Mouse (Mus musculus): Measurements from ENCODE around the gene Ptprm.

The Ptprm gene

DNA sequence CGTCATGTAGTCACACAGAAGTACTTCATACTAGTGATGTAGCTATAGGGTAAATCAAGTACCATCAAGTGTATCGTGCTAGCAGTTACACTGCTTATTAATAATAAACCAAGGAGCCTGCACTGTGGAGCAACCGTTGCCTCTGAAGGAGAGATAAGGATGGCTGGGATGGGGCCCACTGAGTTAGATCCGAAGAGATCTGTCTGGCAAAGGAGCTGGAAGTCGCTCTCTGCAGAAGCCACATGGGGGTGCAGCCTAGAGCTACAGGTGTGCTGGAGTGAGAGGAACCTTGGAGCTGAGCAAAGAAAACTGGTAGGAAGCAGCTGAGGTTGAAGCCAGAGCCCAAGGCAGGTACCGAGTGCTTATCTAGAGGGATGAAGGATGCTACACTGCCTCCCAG lies 554.0 kb downstream of the Ptprm start:
- intact Hi-C loops (cut with DNase I), result no loop called here

DNA sequence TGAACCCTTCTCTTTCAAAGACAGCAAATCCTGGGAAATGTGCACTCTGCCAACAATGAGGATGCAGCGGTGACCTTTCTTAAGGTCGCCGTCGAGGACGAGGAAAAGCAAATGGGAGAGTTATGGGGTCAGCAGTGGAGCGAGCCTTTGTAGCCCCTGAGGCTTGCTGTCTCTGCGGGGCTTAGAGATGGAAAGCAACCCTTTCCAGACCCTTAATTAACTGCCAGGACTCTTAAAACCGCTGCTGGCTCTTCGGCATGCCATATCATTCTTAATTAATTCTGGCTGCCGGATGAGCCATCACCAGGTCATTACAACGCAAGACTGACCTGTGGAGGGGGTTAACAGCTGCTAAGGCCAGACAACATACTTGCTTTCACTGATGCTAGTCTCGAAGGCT lies 568.1 kb downstream of the Ptprm start:
- intact Hi-C loops (cut with DNase I), result no loop called here

DNA sequence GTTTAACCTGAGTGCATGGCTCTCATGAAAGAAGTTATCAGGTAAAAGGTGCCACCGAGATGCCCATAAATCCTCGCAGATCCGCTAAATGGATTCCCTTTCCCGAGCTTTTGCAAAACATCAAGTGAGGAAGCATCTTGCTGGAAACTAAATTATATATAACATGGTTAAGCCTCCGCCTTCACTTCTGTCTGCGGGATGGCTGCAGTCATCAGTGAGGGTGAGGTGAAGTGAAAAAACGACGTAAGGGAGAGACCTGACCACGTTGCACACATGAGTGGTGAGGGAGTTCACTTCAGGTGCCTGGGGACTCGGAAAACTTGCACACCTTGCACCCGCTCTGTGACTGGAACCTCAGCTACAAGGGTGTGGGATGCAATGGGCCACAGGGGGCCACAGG lies 568.7 kb downstream of the Ptprm start:
- intact Hi-C loops (cut with DNase I), result no loop called here

DNA sequence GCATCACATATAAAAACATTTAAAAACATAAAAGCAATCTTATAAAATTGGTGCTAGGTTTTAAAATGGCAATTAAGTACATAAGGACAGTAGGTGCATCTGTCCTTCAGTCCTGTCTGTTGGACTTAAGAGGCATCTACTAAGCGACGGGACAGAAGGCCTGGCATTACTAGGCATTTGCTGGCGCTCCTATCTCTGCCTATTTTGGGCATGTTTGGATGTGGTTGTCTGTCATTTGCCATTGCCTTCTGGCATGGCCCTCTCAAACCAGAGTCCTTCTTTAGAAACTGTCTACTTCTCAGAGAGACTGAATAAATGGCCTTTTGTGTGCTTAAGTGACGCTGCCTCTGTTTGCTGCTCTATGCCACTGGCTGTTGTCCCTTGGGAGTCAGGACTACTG lies 570.7 kb downstream of the Ptprm start:
- intact Hi-C loops (cut with DNase I), result no loop called here

DNA sequence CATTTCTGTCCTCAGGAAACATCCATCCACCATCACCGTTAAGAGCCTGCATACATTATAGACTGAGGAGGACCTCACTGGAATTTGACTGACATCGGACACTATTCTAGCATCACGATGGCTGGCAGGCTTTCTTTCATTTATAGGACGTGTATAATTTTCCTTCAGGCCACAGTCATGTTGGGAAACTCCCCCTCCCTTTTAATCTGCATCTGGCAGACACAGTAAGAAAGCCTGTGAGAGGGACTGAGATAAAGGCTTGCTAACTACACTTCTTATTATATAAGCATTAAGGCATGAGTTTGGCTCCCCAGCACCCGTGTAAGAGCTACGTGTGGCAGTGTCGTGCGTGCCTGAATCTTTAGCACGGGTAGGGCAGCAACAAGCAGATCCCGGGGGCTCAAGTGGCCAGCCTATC lies 571.2 kb downstream of the Ptprm start:
- intact Hi-C loops (cut with DNase I), result no loop called here

DNA sequence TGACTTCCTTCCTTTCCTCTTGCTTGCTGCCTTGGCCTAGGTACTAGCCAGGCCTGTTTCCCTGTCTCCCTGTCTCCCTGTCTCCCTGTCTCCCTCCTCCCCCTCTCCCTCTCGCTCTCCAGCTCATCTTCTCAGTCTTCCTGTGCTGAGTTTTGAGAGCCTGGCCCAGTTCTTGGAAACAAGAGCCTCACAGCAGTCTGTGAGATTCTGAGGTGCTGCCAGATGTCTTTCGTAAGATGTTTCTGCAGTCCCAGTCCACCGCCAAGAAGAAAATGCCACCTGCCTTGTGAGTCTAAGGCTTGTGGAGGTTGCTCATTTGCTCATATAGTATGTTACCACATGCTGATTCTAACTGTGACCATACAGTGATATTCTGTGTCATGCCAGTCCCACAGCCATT lies 572.3 kb downstream of the Ptprm start:
- intact Hi-C loops (cut with DNase I), result no loop called here

DNA sequence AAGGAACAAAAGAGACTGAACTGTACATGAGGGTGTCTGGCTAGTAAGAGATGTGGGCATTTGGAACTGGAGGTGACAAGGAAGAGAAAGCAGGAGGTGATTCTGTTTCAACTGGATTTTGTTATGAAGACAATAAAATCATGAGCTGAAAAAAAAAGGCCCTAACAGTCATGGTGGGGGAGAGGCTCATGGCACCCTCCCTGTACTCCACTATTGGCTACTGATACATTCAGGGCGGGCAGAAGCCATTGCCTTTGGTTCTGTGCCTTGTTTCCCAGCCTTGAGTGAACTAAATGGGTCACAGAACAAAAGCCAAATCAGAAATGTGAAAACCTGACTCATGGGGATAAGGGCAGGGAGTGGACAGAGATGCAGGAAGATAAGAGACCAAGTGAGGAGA lies 575.2 kb downstream of the Ptprm start:
- intact Hi-C loops (cut with DNase I), result no loop called here

DNA sequence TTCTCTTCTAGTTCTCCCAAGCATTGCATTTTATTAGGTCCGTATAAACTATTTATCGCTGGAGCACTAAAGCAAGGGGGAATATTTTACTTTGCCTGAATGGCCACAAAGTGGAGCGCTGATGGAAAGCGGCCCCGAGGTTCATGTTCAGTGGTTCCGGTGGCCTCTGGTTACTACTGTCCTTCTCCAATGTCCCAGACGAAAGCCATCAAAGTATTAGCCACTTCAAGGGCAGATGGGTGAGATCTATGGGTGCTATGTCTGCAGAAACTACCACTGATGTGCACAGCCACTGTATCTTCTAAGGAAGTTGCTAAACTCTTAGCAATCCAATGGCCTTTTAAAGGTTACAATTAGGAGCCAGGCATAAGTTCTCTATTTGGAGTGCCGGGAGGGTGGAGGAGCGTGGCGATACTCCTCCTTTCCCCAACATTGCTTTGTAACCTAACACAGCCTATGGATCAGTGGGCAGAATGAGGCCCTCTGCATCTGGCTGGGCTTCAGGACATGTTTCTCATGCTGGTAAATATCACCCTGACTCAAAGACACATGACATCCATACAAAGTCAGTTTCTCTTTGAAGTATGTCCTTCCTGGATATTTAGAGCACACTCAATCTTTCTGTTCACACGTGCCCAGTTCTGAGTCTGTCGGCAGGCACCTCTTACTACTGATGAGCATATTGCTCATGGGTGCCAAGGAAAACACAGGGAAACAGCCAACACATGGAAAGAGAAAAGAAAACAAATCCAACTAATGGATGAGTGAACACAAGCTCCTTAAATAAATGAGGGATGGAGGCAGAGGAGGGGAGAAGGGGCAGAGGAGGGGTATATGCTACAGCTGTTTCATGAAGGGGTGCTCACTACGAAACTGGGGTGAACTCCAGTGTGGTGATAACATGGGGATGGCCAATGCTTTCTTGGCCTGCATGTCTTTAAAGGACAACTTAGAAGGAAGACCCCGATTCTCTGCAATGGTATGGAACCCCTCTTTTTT lies 584.6 kb downstream of the Ptprm start:
- intact Hi-C loops (cut with DNase I), result no loop called here

DNA sequence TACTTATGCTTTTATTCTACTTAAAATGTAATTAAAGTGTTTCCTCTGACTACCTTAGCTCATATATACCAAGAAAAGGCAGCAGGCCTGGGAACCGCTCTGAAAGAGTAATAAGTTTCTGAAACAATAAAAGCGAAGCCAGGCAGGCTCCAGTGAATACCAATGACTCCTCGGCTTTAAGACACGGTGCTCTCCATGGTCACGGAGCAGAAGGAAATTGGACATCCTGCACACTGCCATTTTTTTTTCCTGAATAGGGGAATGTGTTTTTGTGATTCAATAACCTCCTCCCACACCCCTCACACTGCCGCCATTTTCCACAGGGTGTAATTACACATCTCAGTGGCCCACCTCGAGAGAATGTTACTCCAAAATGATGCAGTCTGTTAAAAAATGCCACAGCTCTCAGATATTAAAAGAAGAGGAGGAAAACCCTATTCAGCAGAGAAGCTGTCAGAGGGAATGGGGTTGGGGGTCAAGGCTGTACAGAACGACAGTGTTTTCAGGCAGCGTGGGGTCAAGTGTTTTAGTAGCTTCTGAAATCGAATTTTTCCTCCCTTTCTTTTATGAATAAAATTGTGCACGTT lies 585.5 kb downstream of the Ptprm start:
- intact Hi-C loops (cut with DNase I), result no loop called here

DNA sequence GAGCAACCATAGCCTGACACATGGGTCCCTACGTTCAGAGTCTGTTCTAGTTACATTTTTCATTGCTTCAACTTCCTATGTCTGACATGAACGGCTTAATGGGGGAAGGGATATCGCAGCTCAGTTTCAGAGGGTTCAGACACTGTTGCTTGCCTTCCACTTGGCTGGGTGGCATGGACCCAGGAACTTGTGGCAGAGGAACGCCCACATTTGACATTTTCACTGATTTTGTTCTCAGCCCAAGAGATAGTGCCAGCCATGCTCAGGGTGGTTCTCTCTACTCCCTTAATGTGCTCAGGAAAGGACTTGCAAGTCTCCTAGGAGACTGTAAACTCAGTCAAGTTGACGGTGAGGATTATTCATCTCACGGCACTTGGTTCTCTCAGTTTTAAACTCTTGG lies 588.1 kb downstream of the Ptprm start:
- intact Hi-C loops (cut with DNase I), result no loop called here

DNA sequence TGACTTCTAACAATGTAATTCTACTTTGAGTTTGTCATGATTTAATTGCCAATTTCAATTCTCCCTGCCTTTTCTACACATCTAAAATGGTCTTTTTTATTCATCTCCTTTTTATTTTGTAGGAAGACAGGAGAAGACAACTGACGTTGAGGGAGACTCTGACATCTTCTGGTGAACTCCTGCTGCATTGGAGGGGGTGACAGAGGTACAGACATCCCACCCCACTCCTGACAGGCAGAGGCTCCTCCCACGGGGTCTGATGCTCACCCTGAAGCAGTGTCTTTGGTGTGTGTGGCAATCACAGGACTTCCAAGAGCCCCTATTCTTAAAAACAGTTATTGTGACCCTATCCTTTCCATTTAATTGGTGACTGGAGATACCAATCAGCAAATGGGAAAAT lies 589.8 kb downstream of the Ptprm start:
- intact Hi-C loops (cut with DNase I), result no loop called here

DNA sequence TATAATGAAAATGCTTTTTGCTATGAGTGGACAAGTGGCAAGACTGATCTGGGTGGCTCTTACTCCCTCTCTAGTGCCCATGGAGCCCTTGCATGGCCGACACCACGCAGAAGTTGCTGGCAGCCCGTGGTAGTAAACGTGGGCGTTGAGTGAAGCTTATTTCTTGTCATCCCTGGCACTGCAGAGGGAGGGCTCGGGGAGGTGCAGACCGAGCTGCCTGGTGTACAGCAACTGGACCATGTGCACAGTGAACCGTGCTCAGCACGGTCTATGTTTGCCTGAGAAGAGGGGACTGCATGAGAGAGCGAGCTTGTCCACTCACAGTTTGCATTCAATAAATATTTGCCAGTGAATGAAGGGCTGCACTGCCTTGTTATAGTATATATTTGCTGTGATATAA lies 591.5 kb downstream of the Ptprm start:
- intact Hi-C loops (cut with DNase I), result no loop called here

DNA sequence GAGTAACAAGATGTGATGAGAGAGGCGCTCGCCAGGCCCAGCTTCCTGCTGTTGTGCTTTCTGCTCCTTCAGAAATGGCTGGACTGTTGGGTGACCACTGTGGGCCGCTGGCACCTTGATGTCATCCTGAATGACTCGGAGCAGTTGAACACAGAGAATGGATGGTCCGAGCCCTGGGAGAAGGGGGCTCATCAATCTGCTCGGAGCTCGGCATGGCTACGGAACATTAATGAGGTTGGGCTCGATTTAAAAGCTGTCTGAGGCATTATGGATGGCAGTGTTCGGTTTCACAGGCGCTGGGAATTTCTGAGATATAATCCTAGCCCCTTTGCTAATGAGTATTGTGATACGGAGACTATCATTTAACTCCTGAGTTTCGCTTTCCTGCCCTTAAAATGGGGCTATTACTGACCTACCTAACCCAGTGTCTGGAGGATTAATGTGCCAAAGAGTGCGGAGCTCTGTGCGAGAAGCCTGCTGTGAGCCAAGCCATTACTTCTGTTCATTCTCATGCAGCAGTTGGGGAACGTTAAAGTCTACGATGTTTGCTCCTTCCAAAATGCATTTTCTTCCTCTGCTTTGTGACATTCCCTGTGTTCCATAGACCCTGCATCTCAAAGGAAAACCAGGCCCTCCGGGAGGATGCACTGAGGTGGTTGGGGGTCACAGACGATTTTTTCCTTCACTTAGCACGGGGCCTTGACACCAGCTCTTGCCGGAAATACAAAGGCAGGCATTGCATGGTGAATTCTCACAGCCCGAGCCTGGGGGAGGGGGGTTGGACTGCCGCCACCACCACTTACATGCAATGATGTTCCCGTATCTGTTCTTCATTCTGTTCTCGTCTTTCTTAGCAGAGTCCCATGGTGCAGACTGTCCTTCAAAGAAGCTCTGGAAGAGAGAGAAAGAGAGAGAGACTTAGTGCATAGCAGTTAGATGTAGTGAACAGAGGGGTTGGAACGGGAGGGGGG lies 592.6 kb downstream of the Ptprm start:
- intact Hi-C loops (cut with DNase I), result no loop called here

DNA sequence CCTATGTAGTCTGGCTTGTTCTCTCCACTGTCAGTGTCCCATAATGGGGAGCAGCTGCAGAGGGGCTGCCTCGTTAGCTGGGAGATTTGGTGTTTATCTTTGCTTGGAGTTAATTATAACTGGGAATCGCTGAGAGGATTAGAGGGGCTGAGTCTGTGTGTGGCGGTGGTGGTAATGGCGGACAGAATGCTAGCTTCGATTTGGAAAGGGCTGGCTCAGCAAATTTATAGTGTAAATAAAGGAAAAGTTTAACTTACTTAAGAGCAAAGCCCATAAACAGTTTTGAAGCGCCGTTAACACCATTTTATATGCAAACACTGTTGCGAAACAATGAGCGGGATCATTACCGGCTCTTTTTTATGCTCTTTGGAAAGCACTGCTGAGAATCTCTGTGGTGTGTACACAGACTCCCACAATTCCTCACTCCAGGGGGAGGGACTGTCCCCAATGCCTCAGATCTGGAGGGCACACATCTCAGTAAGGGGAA lies 597.2 kb downstream of the Ptprm start:
- intact Hi-C loops (cut with DNase I), result loop anchor here (5.0 kb wide), 1 partner anchor 75 kb away; no protein-coding TSS in a partner anchor

DNA sequence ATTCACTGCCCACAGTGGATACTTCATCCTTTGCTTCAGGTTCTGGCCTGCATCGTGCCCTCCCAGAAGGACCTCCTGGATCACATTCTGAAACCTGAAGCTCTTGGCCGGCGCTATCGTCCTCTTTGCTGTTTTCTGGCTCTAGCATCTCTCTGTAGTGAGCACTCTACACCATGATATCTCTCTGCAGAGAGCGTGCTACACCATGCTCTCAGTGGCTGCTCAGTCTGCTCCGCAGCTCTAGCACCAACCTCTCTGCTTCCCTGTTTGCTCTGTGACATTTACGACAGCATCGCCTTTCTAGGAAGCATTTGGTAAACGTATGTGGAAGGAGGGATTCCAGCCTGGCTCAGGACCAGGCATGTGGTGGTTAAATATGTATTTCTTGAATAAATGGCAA lies 597.8 kb downstream of the Ptprm start:
- intact Hi-C loops (cut with DNase I), result loop anchor here (5.0 kb wide), 1 partner anchor 74 kb away; no protein-coding TSS in a partner anchor

DNA sequence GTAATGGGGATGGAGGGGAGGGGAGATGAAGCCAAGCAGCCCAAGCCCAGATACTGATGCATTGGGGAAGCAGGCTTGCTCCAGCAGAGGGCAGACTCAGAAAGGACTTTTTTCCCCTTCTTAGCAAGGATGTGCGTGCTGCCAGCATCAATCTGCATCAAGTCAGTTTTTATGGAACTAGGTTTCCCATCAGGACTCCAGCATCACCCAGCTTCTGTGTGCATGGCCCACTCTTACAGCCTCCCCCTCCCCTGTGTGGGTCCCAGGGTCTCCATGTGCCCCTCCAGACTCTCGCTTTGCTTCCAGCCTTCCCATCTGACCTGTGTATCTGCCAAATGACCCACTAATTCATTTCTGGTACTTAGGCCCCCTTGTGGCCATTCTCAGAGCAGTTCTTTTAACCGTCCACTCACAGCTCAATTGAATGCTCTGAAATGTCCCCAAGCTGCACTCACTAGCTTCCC lies 599.0 kb downstream of the Ptprm start:
- intact Hi-C loops (cut with DNase I), result loop anchor here (2.0 to 5.0 kb wide), 2 partner anchors 73 to 176 kb away; no protein-coding TSS in a partner anchor

DNA sequence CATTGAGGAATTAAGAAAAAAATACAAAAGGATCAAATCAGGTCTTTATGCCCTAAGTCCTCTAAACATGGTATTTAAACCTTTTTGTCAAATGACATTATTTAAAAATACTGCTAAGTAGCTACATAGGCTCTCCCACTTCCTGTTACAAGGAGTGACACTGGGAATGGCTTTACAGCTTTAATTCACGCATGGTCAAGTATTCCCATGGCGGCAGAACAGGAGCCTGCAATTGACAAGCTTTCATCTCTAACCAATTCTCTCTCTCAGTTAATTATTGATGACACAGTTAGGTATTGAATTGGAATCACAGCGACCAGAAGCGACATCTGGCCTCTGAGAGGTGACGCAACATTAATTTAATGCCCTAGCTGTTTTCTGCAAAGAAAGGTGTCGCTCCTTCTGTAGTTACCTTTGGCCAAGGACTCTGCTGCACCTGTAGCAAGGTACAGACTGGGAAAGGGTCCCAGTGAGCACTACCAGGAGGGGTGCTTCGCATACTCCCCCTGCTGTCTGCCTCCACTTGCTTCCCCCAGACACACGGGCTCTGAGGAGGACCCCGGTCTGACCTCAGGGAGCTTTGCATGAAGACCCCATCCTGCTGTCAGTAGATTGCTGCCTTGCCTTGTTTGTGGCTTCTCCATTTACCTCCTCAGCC lies 599.9 kb downstream of the Ptprm start:
- intact Hi-C loops (cut with DNase I), result loop anchor here (2.0 kb wide), 1 partner anchor 176 kb away; no protein-coding TSS in a partner anchor

DNA sequence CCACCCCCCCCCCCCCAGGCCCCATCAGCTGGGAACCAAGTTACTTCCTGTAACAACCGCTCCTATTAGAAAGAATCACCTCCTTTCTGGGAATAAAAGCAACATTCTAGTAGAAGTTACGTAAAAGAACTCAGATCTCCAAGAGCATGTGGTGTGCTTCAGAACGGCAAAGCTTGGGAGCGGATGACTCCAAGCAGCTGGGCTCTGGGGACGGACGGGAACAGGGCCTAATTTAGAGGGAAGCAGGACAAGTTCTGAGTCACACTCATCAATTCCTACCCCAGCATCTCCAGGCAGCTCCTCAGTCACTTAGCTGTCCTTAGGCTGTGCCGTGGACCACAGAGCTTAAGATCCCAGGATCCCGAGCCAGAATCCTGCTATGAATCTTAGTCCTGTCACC lies 602.5 kb downstream of the Ptprm start:
- intact Hi-C loops (cut with DNase I), result no loop called here

DNA sequence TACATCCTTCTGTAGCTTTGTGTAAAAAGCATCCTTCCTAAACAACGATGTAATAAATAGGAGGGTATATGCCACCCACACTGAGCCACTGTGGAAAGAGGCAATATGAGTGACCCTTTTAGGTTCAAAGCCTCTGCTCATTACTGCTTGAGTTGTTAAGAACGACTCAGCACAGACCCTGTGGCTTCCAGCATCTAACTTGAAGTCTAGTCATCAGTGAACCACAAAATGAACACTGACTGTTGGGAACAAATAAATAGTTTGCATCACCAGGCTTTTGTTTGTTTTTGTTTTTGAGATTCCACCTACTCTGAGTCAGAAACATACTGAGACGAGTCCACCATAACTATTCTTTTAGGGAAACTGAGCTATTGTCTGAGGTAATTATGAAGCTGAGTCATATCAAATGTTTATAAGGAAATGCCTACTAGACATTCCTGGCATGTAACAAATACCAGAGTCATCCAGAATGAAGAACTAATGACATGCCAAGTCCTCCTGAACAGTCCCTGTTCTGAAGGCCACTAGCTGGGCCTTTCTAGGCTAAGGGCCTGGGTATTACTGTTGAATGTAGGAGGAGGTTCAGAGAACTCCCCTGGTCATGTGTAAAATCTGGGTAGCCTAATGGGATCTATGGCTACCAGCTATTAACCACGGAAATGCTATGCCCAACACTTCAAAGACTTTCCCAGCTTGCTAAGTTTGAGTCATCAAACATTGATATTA lies 603.6 kb downstream of the Ptprm start:
- intact Hi-C loops (cut with DNase I), result no loop called here

DNA sequence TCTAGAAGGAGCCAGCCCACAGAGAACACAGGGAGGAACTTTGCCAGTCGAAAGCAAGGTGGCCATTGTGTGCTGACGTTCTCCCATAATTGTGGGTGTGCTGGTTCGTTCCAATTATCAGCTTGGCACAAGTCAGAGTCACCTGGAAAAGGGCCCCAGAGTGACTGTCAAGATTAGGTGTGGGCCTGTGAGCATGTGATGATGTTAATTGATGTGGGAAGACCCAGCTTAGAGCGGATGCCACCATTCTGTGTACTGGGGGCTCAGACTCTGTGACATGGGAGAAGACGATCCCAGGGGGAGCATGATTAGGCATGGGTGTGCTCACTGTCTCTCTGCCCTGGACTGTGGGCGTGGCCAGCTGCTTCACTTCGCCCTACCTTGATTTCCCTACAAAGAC lies 604.3 kb downstream of the Ptprm start:
- intact Hi-C loops (cut with DNase I), result no loop called here
